Mouse (Mus musculus): Measurements from ENCODE around the gene Pld6.

The Pld6 gene

DNA sequence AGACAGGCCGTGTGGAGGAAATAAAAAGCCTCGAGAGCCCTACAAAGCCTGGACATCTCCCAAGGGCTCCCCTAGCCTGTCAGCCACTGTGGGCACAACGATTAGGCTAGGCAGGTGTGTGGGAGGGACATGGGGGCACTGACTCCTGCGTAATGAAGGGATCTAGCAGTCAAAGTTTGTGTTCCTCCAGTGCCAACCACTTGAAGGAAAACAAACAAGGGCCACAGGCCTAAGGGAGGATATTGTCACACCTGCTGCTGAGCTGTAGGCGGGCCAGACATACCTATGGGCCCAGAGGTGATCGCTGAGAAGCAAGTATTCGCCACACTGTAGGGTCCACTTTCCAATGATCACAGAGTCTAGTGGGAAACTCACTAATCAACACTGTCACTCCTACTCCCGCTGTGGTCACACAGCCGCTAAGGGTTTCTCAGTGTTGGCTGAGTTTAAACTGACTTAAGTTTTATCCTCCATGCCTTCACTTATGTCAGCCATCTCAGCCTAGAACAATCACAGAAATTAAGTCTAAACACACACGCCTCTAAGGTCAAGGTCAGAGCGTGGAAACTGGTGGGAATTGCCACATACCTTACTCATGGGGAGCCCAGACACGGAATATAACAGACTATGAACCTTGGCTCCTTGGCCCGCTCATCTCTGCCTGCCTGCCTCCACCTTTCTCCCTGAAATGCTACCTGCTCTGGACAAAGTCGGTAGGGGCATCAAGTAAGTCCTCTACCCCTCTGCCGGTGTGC, 824 bp downstream of the Pld6 start:
- DNase-seq (ENCODE audit: low spot score) = no peak

DNA sequence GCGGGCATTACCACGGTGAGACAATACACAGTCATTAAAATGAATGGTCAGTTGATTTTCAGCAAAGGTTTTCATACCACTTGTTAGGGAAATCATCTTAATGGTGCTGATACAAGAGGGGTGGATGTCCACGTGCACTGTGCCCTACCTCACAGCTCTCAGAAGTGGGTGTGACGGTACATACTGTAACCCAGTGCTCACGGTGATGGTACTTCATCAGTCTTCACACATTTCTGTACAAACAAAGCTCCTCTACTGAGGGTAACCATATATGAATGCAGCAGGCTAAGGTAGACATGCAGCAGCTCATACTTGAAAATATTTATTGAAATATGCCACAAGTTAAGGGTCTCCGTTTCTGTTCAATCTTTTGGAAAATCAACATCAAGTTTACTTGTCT, 3.9 kb downstream of the Pld6 start:
- no peak for DNase-seq (ENCODE audit: low spot score)

DNA sequence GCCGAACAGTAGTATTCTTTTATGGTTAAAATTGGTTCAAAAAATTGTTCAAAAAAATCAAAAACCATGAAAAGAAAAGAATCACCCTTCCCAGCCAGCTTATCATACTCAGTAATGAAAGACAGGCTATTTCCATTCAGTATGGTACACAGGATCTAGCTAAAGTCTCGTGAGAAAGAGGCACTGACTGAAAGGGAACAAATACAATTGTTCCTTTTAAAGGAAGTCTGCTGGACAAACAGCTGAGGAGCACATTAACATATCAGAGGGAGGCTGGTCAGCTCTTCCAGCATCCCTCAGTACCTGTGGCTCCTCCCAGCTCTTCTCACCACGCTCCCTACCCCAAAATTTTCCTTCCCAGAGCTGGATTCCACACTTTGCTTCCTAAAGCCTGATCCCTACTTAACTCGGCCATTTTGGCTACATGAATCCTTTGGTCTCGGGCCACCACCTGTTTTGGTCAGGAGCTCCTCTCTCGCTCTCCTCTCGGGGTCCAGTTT, 5.3 kb downstream of the Pld6 start:
- DNase-seq (ENCODE audit: low spot score) = no peak

DNA sequence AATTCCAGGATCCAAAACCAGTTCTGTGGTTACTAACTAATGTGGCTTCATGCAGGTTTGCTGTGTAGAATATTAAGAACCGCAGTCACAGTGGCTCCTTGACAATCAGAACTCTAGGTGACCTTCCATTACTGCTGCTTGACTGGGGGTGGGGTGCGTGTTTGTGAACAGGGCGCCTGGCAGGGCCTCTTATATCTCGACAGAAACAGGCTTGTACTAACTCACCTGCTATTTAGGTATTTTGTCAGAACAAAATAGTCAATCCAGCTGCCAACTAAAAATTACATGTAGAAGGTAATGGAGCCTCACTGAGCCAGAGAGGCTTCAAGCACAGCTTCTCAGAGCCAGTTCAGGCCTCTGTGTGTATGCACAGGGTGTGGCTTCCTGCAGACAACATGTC, 7.2 kb downstream of the Pld6 start:
- no peak for DNase-seq (ENCODE audit: low spot score)

DNA sequence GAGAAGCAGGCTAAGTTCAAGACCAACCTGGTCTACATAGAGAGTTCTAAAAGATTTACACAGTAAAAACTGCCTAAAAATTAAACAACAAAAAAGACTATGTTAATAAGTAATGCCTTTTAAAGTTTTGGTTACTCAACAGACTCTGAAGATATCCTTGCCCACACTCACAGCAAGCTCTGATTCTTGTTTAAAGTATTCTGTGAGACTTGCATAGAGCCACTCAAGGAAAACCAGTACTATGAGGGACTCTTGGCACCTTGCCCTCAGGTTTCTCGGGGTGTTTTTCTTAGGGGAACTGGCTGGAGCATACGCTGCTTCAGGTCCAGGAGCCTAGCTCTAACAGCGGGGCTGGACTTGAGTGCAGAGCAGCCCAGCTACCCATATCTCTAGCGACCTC, 8.0 kb downstream of the Pld6 start:
- DNase-seq (ENCODE audit: low spot score) = no peak

DNA sequence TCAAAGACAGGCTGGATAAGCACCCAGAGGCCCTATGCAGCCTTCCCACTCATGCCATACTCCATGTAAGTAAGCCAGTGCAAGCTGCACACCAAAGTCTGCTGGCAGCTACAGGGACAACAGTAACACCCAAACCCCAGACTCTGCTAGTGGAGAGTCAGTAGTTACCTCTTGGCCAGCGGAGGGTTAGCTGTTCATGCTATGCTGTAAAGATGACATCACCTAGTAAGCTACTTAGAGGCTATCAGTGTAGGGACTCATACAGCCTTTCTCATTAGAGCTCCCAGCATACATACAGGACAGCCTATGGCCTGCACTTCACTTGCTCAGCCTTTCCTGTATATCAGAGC, 8.6 kb downstream of the Pld6 start:
- DNase-seq (ENCODE audit: low spot score) = no peak

DNA sequence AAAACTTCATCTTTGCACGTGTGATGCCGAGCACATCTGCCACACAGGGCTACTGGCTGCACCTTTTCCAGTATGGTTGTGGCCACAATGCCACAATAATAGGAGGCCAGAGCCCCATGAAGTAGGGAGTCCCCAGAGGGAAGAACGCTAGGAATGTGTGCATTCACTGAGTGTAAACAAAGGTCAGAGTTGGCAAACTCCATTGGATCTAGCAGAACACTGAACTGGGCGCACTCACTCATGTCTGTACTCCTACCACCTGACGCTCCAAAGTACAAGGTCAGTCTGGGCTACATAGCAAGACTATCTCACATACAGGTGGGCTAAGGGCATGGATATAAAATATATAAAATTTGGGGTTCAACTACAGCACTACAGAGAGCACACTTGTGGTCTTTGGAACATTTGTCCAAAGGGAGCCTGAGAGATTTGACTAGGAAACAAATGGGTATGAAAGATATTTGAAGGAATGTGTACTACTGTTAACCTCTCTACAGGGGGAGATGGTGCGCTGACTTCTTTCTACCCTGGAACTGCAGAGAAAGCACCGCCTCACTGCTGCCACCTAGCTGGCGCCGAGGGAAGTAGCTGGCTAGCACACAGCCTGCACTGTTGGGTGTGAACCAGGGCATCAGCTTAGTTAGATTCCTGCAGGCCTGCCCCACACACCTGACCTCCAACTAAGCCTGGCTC, 9.1 kb downstream of the Pld6 start:
- DNase-seq (ENCODE audit: low spot score) = peak; percentile 67

DNA sequence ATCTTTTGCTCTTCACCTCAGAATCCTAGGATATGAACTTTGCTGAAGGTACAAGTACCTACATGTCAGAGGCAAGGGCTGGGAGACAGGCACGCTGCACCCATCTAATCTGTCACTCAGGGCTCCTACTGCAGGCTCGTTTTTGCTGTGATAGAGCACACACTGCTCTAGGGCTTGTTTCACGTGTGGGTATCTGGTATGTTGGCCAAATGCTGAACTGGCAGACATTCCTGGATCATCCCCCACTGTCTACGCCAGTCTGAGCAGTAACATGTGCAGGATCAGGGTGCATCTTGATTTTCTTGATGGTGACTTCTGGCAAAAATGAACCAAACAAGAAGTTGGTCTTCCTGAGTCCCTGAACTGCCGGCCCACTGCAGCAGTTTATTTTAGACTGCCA, 10.2 kb downstream of the Pld6 start:
- DNase-seq (ENCODE audit: low spot score) = no peak

DNA sequence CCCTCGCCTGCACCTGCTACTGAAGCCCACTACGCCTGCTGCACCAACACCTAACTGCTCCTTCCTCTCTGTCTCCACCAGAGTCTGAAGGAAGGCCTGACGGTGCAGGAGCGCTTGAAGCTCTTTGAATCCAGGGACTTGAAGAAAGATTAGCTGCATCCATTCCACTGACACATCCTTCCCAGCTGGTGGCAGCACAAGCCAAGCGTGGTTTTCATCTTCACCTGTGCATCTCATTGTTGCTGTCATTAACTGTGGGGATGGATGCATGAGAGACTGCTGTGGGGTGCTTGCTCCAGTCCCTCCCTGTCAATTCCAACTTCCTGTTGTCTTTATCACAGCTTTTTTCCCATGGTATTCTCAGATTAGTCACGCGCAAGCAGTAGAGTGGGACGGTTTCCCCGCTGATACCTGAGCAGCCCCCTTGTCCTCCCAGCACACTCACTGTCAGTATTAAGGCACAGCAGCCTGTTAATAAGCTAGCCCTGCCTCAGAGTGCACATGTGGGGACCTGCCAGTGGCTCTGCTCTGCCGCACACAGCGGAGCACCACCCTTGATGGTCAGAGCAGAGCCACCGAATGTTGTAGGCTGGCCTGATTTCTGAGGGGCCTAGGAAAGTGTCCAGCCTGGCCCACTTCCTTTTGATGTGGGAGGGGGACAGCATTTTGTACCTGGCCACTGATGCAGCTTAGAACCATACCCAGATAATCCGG, 11.9 kb downstream of the Pld6 start:
- DNase-seq (ENCODE audit: low spot score) = no peak

DNA sequence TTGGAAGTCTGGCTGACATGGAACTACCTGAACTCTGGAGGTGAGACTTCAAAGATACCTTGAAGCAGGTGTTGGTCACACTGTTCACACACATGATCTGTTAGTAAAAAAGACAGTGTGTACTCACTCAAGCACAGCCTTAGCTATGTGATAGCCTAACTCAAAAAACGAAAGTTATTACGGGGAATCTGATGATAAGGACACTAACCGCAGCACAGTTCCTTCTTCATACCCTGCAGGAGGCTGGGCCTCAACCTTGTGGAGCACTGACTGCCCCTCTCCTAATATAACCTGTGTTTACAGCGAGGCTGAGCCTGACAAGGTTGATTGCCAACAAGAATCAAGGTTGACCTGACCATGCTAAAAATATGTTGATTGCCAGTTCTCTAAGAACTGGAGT, 12.9 kb downstream of the Pld6 start:
- no peak for DNase-seq (ENCODE audit: low spot score)

DNA sequence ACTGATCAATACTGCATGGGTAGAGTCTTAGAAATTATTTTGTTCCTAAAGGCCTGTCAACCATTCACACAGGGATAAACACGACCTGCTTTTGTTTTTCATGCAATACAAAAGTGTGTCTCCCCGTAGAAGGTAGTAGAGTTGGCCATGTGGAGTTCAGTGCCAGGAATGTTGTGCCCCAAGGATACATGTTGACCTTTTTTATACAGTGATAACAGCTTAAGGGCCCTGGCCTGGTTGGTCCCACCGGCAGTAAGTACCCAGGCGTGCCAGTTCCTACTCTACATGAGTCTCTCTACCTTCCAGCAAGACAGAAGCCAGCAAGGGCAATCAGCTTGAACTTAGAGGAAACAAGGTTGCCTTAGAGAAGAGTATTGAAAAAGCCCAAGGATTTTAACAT, 14.5 kb downstream of the Pld6 start:
- DNase-seq (ENCODE audit: low spot score) = no peak

DNA sequence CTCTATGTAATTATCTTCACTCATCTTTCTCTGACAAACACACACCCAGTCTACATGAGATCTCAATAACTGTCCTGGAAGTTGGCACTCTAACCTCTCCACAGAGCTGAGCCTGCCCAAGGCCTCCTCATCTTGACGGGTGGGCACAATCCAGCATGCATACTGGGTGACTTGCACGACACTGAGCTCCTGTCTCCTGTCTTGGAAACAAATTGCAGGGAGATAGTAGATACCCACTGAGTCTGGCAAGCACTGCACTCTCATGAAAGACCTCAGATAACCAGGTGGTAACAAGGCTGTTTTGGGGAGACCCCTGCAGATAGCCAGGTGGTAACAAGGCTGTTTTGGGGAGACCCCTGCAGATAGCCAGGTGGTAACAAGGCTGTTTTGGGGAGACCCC, 15.2 kb downstream of the Pld6 start:
- DNase-seq (ENCODE audit: low spot score) = no peak

DNA sequence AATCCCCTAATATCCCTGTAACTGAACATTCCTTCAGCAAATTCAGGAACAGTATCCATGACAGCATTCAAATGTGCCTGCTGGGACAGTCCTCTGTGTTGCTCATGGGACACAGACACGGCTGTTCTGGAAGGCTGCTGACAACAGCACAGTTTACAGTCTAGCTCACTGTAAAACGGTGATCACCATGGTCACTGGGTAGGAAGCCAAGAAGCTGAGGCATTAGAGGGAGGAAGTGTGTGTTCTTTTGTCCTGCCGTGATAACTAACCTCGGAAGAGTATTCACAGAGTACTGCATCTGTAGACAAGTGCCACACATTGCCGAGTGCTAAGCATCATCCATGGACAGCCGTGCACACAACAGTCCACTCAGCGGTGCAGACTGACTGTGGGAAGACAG, 16.7 kb downstream of the Pld6 start:
- no peak for DNase-seq (ENCODE audit: low spot score)

DNA sequence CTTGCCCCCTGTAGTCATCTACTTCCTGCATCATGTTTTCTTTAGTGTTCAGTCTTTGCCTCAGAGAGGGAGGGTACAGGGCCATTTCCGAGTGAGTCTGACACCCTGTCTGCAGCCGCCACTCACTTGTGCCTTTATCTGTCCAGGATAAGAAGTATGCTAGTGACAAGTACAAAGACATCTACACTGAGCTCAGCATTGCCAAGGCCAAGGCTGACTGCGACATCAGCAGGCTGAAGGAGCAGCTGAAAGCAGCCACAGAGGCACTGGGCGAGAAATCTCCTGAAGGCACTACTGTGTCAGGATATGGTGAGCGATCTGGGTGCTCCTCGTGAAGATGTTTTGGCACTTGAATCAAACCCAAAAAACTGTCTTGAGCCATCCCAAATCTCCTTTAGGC, 17.7 kb downstream of the Pld6 start:
- DNase-seq (ENCODE audit: low spot score) = no peak

DNA sequence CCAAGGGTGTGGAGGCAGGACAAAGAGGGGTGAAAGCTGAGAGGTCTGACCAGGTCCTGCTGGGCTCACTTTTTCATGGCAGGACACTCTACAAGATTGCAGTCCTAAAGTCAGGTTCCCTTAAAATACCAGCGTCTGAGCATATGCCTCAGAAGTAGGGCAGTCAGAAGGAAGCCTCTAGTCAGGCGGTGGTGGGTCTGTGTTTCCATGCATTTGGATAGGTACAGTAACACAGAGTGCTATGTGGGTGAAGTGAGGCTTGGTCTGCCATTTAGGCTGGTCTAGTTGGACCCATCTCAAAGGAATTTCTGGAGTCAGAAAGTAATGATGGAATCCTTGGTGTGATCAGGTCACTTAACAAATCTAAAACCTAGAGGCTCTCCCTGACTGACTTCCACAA, 18.1 kb downstream of the Pld6 start:
- no peak for DNase-seq (ENCODE audit: low spot score)

DNA sequence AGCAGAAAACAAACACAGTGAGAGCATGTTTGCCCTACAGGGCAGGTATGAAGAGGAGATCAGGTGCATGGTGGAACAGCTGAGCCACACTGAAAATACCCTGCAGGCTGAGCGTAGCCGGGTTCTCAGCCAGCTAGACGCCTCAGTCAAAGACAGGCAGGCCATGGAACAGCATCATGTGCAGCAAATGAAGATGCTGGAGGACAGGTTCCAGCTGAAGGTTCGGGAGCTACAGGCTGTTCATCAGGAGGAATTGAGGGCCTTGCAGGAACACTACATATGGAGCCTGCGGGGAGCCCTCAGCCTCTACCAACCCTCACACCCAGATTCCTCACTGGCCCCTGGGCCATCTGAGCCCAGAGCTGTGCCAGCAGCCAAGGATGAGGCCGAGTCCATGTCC, 26.6 kb downstream of the Pld6 start:
- DNase-seq (ENCODE audit: low spot score) = no peak

DNA sequence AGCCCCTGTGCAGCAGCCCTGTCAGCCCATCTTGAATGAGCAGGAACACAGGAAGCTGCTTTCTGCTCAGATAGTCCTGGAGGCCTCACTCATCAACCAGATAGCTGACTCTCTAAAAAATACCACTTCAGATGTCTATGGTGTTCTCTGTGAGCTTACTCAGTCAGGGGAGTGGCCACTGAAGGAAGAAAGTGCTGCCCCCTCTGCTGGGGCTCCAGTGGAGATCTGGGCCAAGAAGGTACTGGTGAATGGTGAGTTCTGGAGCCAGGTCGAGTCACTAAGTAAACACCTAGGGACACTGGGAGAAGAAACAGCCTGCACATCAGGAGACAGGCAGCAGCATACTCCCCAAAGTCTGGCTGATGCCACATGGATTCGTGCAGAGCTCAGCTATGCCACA, 27.8 kb downstream of the Pld6 start:
- no peak for DNase-seq (ENCODE audit: low spot score)

DNA sequence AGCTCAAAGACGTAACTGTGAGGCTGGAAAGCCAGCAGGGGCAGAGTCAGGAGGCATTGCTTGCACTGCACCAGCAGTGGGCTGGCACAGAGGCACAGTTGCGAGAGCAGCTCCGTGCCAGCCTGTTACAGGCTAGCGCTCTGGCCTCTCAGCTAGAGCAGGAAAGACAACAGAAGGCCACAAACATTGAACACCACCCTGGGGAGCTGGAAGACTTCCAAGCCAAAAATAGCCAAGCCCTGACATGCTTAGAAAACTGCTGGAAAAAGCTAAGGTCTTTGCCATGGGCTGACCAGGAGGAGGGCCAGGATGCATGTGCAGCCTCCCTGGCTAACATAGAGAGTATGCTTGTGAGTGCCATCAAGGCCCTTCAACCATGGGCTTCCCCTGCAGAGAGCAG, 28.3 kb downstream of the Pld6 start:
- no peak for DNase-seq (ENCODE audit: low spot score)

DNA sequence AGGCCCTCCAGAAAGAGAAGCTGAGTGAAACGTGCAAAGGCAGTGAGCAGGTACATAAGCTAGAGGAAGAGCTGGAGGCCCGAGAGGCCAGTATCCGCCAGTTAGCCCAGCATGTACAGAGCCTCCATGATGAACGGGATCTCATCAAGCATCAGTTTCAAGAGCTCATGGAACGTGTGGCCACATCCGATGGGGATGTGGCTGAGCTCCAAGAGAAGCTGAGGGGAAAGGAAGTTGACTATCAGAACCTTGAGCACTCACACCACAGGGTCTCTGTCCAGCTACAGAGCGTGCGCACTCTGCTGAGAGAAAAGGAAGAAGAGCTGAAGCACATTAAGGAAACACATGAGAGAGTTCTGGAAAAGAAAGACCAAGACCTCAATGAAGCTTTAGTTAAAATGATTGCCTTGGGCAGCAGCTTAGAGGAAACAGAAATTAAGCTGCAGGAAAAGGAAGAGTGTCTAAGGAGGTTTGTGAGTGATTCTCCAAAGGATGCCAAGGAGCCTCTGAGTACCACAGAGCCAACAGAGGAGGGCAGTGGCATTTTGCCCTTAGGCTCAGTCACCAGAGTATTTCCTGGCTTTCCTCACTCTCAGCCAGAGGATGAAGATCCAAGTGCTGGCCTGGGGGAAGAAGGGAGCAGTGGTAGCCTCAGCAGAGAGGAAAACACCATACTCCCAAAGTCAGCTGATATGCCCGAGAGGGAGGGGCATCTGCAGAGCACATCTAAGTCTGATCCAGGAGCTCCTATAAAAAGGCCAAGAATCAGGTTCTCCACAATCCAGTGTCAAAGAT, 29.1 kb downstream of the Pld6 start:
- DNase-seq (ENCODE audit: low spot score) = no peak

DNA sequence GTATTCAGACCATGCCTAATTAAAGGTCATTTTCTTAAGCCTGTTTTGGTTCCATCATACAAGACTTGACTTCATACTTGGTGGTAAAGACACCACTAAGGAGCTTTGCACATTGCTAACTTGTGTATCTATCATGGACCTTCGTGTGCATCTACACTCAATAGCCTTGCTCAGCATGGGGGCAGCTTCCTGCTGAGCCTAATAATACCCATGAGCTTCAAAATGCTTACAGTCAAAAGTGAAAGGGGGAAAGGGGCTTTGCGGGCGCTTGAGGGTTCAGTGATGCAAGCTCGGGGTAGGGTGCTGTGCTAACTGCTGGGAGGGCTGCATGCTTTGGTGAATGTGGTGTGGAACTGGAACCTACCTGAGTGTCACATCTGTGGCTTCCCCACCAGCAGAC, 31.1 kb downstream of the Pld6 start:
- no peak for DNase-seq (ENCODE audit: low spot score)

DNA sequence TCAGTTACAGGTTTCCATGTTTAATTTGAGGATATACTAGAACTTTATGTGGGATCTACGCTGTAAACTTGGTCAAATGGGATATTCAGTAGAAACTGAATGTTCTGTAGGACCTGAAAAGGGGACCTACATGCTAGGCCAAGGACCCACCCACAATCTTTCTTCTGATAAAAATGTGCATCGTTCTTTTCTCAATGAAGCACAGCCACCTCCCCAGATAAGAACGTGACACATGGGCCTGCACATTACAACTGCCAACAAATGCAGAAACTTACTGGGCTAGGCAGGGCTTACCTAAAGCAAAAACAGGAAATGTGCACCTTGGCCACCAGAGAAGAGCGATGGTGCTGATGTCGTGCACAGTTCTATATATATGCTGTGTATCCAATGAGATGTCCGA, 32.9 kb downstream of the Pld6 start:
- DNase-seq (ENCODE audit: low spot score) = no peak

DNA sequence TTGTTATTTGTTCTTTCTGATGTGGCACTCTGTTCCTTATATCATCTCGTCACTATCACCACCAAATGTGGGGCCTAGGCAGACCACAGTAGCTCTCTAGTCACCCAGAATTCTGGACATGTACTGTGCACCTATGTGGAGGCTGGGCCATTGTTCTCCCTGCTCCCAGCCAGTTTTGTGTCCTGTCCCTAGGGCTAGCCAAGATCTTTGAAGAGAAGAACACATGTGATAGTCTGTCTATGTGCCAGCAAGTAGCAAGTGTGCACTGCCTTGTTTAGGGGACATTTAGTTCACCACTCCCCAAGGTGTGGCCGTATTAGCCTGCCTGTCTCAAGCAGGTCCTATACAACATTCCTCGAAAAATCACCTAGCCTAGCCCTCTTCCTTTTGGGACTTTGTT, 38.4 kb downstream of the Pld6 start:
- DNase-seq (ENCODE audit: low spot score) = no peak

DNA sequence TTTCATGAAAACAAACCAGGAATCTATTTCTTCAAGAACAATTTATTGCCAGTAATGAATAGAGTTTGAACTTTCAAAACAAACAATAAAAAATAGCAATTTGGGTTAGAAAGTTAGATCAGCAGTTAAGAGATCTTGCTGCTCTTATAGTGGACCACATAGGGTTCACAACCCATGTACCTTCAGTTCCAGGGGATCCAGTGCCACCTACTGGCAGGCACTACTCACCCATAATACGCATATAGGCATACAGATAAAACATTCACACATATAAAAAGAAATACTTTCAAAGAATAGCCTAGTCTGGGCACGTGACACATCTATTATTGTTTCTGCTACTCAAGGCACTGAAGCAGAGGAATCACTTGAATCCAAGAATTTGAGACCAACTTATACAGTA, 40.8 kb downstream of the Pld6 start:
- DNase-seq (ENCODE audit: low spot score) = peak; percentile 5
